Mouse (Mus musculus): ENCODE data around the gene Cnp. TPM values are rescaled to one million over a fixed set of nuclear protein-coding genes. Genes with fewer than 3 reads are reported as not detected.
A peak's percentile ranks its signal among the peaks of the same experiment; 100 is the strongest.
"Not testable (repeated sequence)": the region's sequence is repeated elsewhere in the genome, so short reads cannot be mapped to it uniquely, and the experiment has no call there.

Cnp gene
- polyA plus RNA-seq, 1 experiment, result 17.1 TPM

- Histone ChIP-seq H3K36me3 (replicated peaks; ENCODE audit: low read length) (no peaks in the 10 kb centered on the region), H3K4me1 (peaks cover 40% of the 10 kb centered on the region), H3K27me3 (replicated peaks) (peaks cover 4% of the 10 kb centered on the region), H3K9me3 (no peaks in the 10 kb centered on the region), H3K4me3 (replicated peaks) (peak overlapping the region; percentile 86)
- TF ChIP-seq GATA1 (IDR thresholded peaks at IDR 0.05; ENCODE audit: borderline replicate concordance, low read length) (no peak), FLI1 (IDR thresholded peaks at IDR 0.05; ENCODE audit: low read length) (no peak)
Measured at GRCm38 (mm10) chr11:100570430-100571201, 4.1 kb upstream of the Cnp start.

- peaks cover 4% of the 10 kb centered on the region for H3K27me3 ChIP-seq (replicated peaks)
- no peak for TF ChIP-seq FLI1 (IDR thresholded peaks at IDR 0.05; ENCODE audit: low read length)
- TF ChIP-seq GATA1 (IDR thresholded peaks at IDR 0.05; ENCODE audit: borderline replicate concordance, low read length), result no peak
- peak overlapping the region; percentile 86 for H3K4me3 ChIP-seq (replicated peaks)
- H3K36me3 ChIP-seq (replicated peaks; ENCODE audit: low read length), result peaks cover 4% of the 10 kb centered on the region
- peaks cover 46% of the 10 kb centered on the region for H3K4me1 ChIP-seq
- H3K9me3 ChIP-seq, result no peaks in the 10 kb centered on the region
Measured at GRCm38 (mm10) chr11:100571202-100571567, 3.5 kb upstream of the Cnp start.

GRCm38 (mm10) chr11:100574188-100574587 lies 516 bp upstream of the Cnp start:
- peak overlapping the region; percentile 94 for H3K4me3 ChIP-seq (replicated peaks)
- H3K4me1 ChIP-seq, result peaks cover 72% of the 10 kb centered on the region
- TF ChIP-seq GATA1 (IDR thresholded peaks at IDR 0.05; ENCODE audit: borderline replicate concordance, low read length), result no peak
- no peak for TF ChIP-seq FLI1 (IDR thresholded peaks at IDR 0.05; ENCODE audit: low read length)
- H3K36me3 ChIP-seq (replicated peaks; ENCODE audit: low read length), result peaks cover 34% of the 10 kb centered on the region
- no peaks in the 10 kb centered on the region for H3K27me3 ChIP-seq (replicated peaks)
- no peaks in the 10 kb centered on the region for H3K9me3 ChIP-seq

GRCm38 (mm10) chr11:100575484-100575855 lies 766 bp downstream of the Cnp start:
- Histone ChIP-seq H3K9me3 (no peaks in the 10 kb centered on the region), H3K36me3 (replicated peaks; ENCODE audit: low read length) (peaks cover 47% of the 10 kb centered on the region), H3K4me3 (replicated peaks) (peak overlapping the region; percentile 94), H3K27me3 (replicated peaks) (no peaks in the 10 kb centered on the region), H3K4me1 (peaks cover 66% of the 10 kb centered on the region)
- TF ChIP-seq FLI1 (IDR thresholded peaks at IDR 0.05; ENCODE audit: low read length) (no peak), GATA1 (IDR thresholded peaks at IDR 0.05; ENCODE audit: borderline replicate concordance, low read length) (no peak)

GRCm38 (mm10) chr11:100576256-100576655 lies 1.6 kb downstream of the Cnp start:
- Histone ChIP-seq H3K27me3 (replicated peaks) (no peaks in the 10 kb centered on the region), H3K9me3 (no peaks in the 10 kb centered on the region), H3K36me3 (replicated peaks; ENCODE audit: low read length) (peaks cover 55% of the 10 kb centered on the region), H3K4me1 (peaks cover 59% of the 10 kb centered on the region), H3K4me3 (replicated peaks) (peak overlapping the region; percentile 21)
- no peak for TF ChIP-seq GATA1 (IDR thresholded peaks at IDR 0.05; ENCODE audit: borderline replicate concordance, low read length)
- TF ChIP-seq FLI1 (IDR thresholded peaks at IDR 0.05; ENCODE audit: low read length), result no peak

GRCm38 (mm10) chr11:100577852-100578599 lies 3.3 kb downstream of the Cnp start:
- Histone ChIP-seq H3K4me1 (peaks cover 67% of the 10 kb centered on the region), H3K36me3 (replicated peaks; ENCODE audit: low read length) (peaks cover 73% of the 10 kb centered on the region), H3K9me3 (no peaks in the 10 kb centered on the region), H3K4me3 (replicated peaks) (no peak overlapping the region), H3K27me3 (replicated peaks) (no peaks in the 10 kb centered on the region)
- TF ChIP-seq FLI1 (IDR thresholded peaks at IDR 0.05; ENCODE audit: low read length) (no peak), GATA1 (IDR thresholded peaks at IDR 0.05; ENCODE audit: borderline replicate concordance, low read length) (no peak)

- H3K27me3 ChIP-seq (replicated peaks), result no peaks in the 10 kb centered on the region
- no peak overlapping the region for H3K4me3 ChIP-seq (replicated peaks)
- H3K36me3 ChIP-seq (replicated peaks; ENCODE audit: low read length), result peaks cover 85% of the 10 kb centered on the region
- H3K4me1 ChIP-seq, result peaks cover 78% of the 10 kb centered on the region
- no peaks in the 10 kb centered on the region for H3K9me3 ChIP-seq
- TF ChIP-seq GATA1 (IDR thresholded peaks at IDR 0.05; ENCODE audit: borderline replicate concordance, low read length) (no peak), FLI1 (IDR thresholded peaks at IDR 0.05; ENCODE audit: low read length) (no peak)
Measured at GRCm38 (mm10) chr11:100579116-100579799, 4.6 kb downstream of the Cnp start.

- TF ChIP-seq FLI1 (IDR thresholded peaks at IDR 0.05; ENCODE audit: low read length) (no peak), GATA1 (IDR thresholded peaks at IDR 0.05; ENCODE audit: borderline replicate concordance, low read length) (no peak)
- peaks cover 95% of the 10 kb centered on the region for H3K36me3 ChIP-seq (replicated peaks; ENCODE audit: low read length)
- H3K27me3 ChIP-seq (replicated peaks), result no peaks in the 10 kb centered on the region
- no peaks in the 10 kb centered on the region for H3K9me3 ChIP-seq
- H3K4me3 ChIP-seq (replicated peaks), result no peak overlapping the region
- H3K4me1 ChIP-seq, result peaks cover 81% of the 10 kb centered on the region
Measured at GRCm38 (mm10) chr11:100580275-100580674, 5.6 kb downstream of the Cnp start.

GRCm38 (mm10) chr11:100581756-100582155 lies 7.1 kb downstream of the Cnp start:
- no peak for TF ChIP-seq GATA1 (IDR thresholded peaks at IDR 0.05; ENCODE audit: borderline replicate concordance, low read length)
- no peak for TF ChIP-seq FLI1 (IDR thresholded peaks at IDR 0.05; ENCODE audit: low read length)
- no peaks in the 10 kb centered on the region for H3K27me3 ChIP-seq (replicated peaks)
- peaks cover 100% of the 10 kb centered on the region for H3K36me3 ChIP-seq (replicated peaks; ENCODE audit: low read length)
- no peak overlapping the region for H3K4me3 ChIP-seq (replicated peaks)
- H3K9me3 ChIP-seq, result no peaks in the 10 kb centered on the region
- H3K4me1 ChIP-seq, result peaks cover 80% of the 10 kb centered on the region

- H3K27me3 ChIP-seq (replicated peaks); H3K4me3 ChIP-seq (replicated peaks); H3K9me3 ChIP-seq: not testable (repeated sequence)
- H3K4me1 ChIP-seq, result peaks cover 76% of the 10 kb centered on the region
- peaks cover 100% of the 10 kb centered on the region for H3K36me3 ChIP-seq (replicated peaks; ENCODE audit: low read length)
Measured at GRCm38 (mm10) chr11:100582413-100582812, 7.7 kb downstream of the Cnp start.

All from megakaryocyte, embryonic 14.5 days (primary cell).